Mouse (Mus musculus) lung, embryonic 16.5 days (tissue): ENCODE measurements around the gene Coasy. TPM values are rescaled to one million over a fixed set of nuclear protein-coding genes. Genes with fewer than 3 reads are reported as not detected.

Experiments
- ATAC-seq: fragments of 200-750 bp; cut with Nextera tagmentation; 2 replicates; pipeline ENCODE4 v1.8.0; 2017; ENCODE audit warnings: low read depth, mild to moderate bottlenecking, moderate library complexity
- H3K27ac ChIP-seq: fragments of 300-500 bp; sonication (generic); 2 replicates; pipeline ENCODE4 v1.5.1; 2014; ENCODE audit warnings: mild to moderate bottlenecking, control low read depth, low read length
- H3K27me3 ChIP-seq: fragments of 300-500 bp; sonication (generic); 2 replicates; pipeline ENCODE4 v1.6.1; 2014; ENCODE audit warnings: low read depth, low read length, mixed read lengths; ENCODE audit not compliant: control insufficient read depth, insufficient read depth
- H3K36me3 ChIP-seq: fragments of 300-500 bp; sonication (generic); 2 replicates; pipeline ENCODE4 v1.6.1; 2014; ENCODE audit warnings: low read length; ENCODE audit not compliant: control insufficient read depth, insufficient read depth
- H3K4me1 ChIP-seq: fragments of 300-500 bp; sonication (generic); replicated peaks from 2 replicates; pipeline ENCODE4 v1.6.1; 2014; ENCODE audit warnings: low read length, mixed read lengths; ENCODE audit not compliant: control insufficient read depth, insufficient read depth
- H3K4me2 ChIP-seq: fragments of 300-500 bp; sonication (generic); 2 replicates; pipeline ENCODE4 v1.6.1; 2014; ENCODE audit warnings: low read depth, low read length, control low read depth
- H3K4me3 ChIP-seq: fragments of 300-500 bp; sonication (generic); 2 replicates; pipeline ENCODE4 v1.5.1; 2014; ENCODE audit warnings: mild to moderate bottlenecking, low read length, control low read depth
- H3K9ac ChIP-seq: fragments of 300-500 bp; sonication (generic); 2 replicates; pipeline ENCODE4 v1.6.1; 2014; ENCODE audit warnings: low read length, control low read depth
- H3K9me3 ChIP-seq: fragments of 300-500 bp; sonication (generic); 2 replicates; pipeline ENCODE4 v1.6.1; 2016; ENCODE audit warnings: low read length; ENCODE audit not compliant: control insufficient read depth
- WGBS: fragments of 180-500 bp; shearing (Covaris S2); extraction: QIAGEN DNeasy Blood & Tissue Kit; methylation state at CpG from one replicate; pipeline ENCODE4 v1.1.7; 2014; 5-methylcytosine and 5-hydroxymethylcytosine counted together
- polyA plus RNA-seq: library from polyadenylated mRNA; unstranded; fragments of >200 nt; fragmentation: Nextera tagmentation; extraction: Ambion mirVana; gene quantifications from 2 replicates; pipeline ENCODE4 v1.2.1, GENCODE M21; 2015

Coasy gene
- polyA plus RNA-seq, 1 experiment from 2014 or later = 39.7 TPM

DNA sequence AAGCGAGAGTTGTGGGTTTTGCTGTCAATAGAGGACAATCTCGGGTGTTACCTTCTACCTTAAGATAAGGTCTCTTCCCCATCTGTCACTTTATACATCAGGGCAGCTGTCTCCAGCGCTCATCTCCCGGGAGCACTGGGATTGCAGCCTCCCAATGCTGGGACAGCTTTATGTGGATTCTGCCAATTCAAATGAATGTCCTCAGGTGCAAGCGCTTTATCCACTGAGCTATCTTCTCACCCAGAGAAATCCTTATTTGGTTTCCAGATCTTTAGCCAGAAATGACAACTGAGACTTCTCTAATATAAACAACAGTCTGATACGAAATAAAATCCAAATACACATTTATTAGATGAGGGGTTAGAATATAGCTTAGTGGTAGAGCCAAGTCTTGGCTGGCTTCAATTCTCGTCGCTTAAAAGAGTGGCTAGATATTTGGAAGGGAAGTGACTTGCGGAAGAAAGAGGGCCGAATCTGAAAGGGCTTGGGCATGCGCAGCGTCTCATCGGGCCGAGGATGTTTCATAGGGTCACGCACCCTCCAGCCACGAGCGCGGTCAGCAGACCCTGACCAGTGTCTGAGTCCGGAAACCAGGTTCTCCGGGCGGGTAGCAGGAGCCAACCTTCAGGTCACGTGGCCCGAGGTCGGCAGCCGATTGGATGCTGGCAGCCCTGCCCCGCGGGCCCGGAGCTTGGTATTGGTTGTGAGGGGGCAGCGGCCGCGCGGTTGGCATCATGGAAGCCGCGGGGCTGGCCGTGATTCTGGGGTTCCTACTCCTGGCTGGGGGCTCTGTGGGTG, 12.8 kb upstream of the Coasy start, which contains the start of gene Naglu:
Naglu (plus strand) TSS at position 622 of the 798 bp plus-strand sequence.
- Histone ChIP-seq H3K27me3 (no peaks in the 10 kb centered on the region), H3K4me2 (peak within 1 kb of the TSS; percentile 99), H3K9ac (peak within 1 kb of the TSS; percentile 86), H3K27ac (peak within 1 kb of the TSS; percentile 39; the same call in 1 of the 2 replicates), H3K36me3 (no peaks in the 10 kb centered on the region), H3K9me3 (no peaks in the 10 kb centered on the region), H3K4me1 (peaks cover 21% of the 10 kb centered on the region), H3K4me3 (peak within 1 kb of the TSS; percentile 84)
- 3% methylated on average over 35 of the region's 35 CpGs for WGBS
- peak; percentile 89 for ATAC-seq

DNA sequence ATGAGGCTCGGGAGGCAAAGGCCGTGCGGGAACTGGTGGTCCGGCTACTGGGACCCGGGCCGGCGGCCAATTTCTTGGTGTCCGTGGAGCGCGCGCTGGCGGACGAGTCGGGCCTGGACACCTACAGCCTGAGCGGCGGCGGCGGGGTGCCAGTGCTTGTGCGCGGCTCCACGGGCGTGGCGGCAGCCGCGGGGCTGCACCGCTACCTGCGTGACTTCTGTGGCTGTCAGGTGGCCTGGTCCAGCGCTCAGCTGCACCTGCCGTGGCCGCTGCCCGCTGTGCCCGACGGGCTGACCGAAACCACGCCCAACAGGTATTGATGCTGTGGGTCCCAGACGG, 12.2 kb upstream of the Coasy start:
- peak overlapping the region; percentile 86 for H3K9ac ChIP-seq
- no peaks in the 10 kb centered on the region for H3K9me3 ChIP-seq
- peaks cover 20% of the 10 kb centered on the region for H3K4me1 ChIP-seq
- 0% methylated on average over 29 of the region's 36 CpGs for WGBS
- peak overlapping the region; percentile 84 for H3K4me3 ChIP-seq
- ATAC-seq = peak; percentile 57
- no peaks in the 10 kb centered on the region for H3K36me3 ChIP-seq
- H3K4me2 ChIP-seq = peak overlapping the region; percentile 99
- H3K27ac ChIP-seq = peak overlapping the region; percentile 39; the same call in 1 of the 2 replicates
- H3K27me3 ChIP-seq = no peaks in the 10 kb centered on the region

- peak overlapping the region; percentile 86; the same call in 1 of the 2 replicates for H3K9ac ChIP-seq
- H3K4me2 ChIP-seq = peak overlapping the region; percentile 99; the same call in 1 of the 2 replicates
- H3K4me3 ChIP-seq = no peak overlapping the region
- 70% methylated on average over 6 of the region's 6 CpGs for WGBS
- no peaks in the 10 kb centered on the region for H3K27me3 ChIP-seq
- H3K27ac ChIP-seq = no peak overlapping the region
- H3K9me3 ChIP-seq = no peaks in the 10 kb centered on the region
- H3K4me1 ChIP-seq = peaks cover 20% of the 10 kb centered on the region
- no peak for ATAC-seq
- H3K36me3 ChIP-seq = no peaks in the 10 kb centered on the region
These were observed 11.4 kb upstream of the Coasy start for GRCm38 (mm10) chr11:101070987-101071386.

- H3K4me2 ChIP-seq = no peak overlapping the region
- H3K4me1 ChIP-seq = peaks cover 13% of the 10 kb centered on the region
- no peaks in the 10 kb centered on the region for H3K9me3 ChIP-seq
- no peak for ATAC-seq
- H3K27me3 ChIP-seq = no peaks in the 10 kb centered on the region
- no peak overlapping the region for H3K4me3 ChIP-seq
- no peak overlapping the region for H3K27ac ChIP-seq
- H3K36me3 ChIP-seq = no peaks in the 10 kb centered on the region
- no peak overlapping the region; the same call in 1 of the 2 replicates for H3K9ac ChIP-seq
- WGBS = 70% methylated on average over 14 of the region's 14 CpGs
These were observed 10.4 kb upstream of the Coasy start for GRCm38 (mm10) chr11:101071810-101072428.

GRCm38 (mm10) chr11:101078121-101078520, 4.2 kb upstream of the Coasy start, which contains the start of gene Hsd17b1:
Gene Hsd17b1, plus strand, starts transcription at chr11:101078411.
- 68% methylated on average over 9 of the region's 9 CpGs for WGBS
- no peak for ATAC-seq
- Histone ChIP-seq H3K27me3 (peaks cover 39% of the 10 kb centered on the region), H3K27ac (no peak within 1 kb of the TSS), H3K9me3 (no peaks in the 10 kb centered on the region), H3K4me2 (no peak within 1 kb of the TSS), H3K4me1 (peaks cover 7% of the 10 kb centered on the region), H3K4me3 (no peak within 1 kb of the TSS), H3K36me3 (no peaks in the 10 kb centered on the region), H3K9ac (no peak within 1 kb of the TSS; the same call in 1 of the 2 replicates)

GRCm38 (mm10) chr11:101079746-101080145, 2.6 kb upstream of the Coasy start:
- H3K4me1 ChIP-seq = peaks cover 12% of the 10 kb centered on the region
- H3K4me2 ChIP-seq = 0 out of 2 replicates have a peak overlapping the region, but pooled peaks have one; percentile 17
- 3% methylated on average over 27 of the region's 27 CpGs for WGBS
- peaks cover 39% of the 10 kb centered on the region for H3K27me3 ChIP-seq
- peak overlapping the region; percentile 8; the same call in 1 of the 2 replicates for H3K4me3 ChIP-seq
- no peaks in the 10 kb centered on the region for H3K9me3 ChIP-seq
- H3K36me3 ChIP-seq = no peaks in the 10 kb centered on the region
- ATAC-seq = no peak
- H3K9ac ChIP-seq = no peak overlapping the region
- no peak overlapping the region for H3K27ac ChIP-seq

- Histone ChIP-seq H3K4me1 (peaks cover 12% of the 10 kb centered on the region), H3K9me3 (no peaks in the 10 kb centered on the region), H3K9ac (no peak overlapping the region), H3K4me3 (no peak overlapping the region), H3K27me3 (peaks cover 39% of the 10 kb centered on the region), H3K27ac (no peak overlapping the region), H3K36me3 (no peaks in the 10 kb centered on the region), H3K4me2 (no peak overlapping the region)
- no peak for ATAC-seq
- 62% methylated on average over 5 of the region's 5 CpGs for WGBS
These were observed 1.9 kb upstream of the Coasy start for GRCm38 (mm10) chr11:101080421-101080820.

- H3K9me3 ChIP-seq = no peaks in the 10 kb centered on the region
- ATAC-seq = no peak
- H3K36me3 ChIP-seq = no peaks in the 10 kb centered on the region
- peaks cover 22% of the 10 kb centered on the region for H3K4me1 ChIP-seq
- peak overlapping the region; percentile 89 for H3K4me2 ChIP-seq
- H3K9ac ChIP-seq = peak overlapping the region; percentile 98
- WGBS = 5% methylated on average over 10 of the region's 10 CpGs
- peak overlapping the region; percentile 91 for H3K4me3 ChIP-seq
- peaks cover 39% of the 10 kb centered on the region for H3K27me3 ChIP-seq
- peak overlapping the region; percentile 86 for H3K27ac ChIP-seq
These were observed 706 bp upstream of the Coasy start for GRCm38 (mm10) chr11:101081659-101082058.

- Histone ChIP-seq H3K27me3 (peaks cover 32% of the 10 kb centered on the region), H3K36me3 (no peaks in the 10 kb centered on the region), H3K4me1 (peaks cover 30% of the 10 kb centered on the region), H3K4me2 (peak overlapping the region; percentile 89), H3K9ac (peak overlapping the region; percentile 98), H3K9me3 (no peaks in the 10 kb centered on the region), H3K4me3 (peak overlapping the region; percentile 91), H3K27ac (peak overlapping the region; percentile 89)
- WGBS = 26% methylated on average over 19 of the region's 19 CpGs
- ATAC-seq = no peak
These were observed 825 bp downstream of the Coasy start for GRCm38 (mm10) chr11:101083083-101083697.
